Mouse (Mus musculus): ENCODE measurements around the gene Rara.

DNA sequence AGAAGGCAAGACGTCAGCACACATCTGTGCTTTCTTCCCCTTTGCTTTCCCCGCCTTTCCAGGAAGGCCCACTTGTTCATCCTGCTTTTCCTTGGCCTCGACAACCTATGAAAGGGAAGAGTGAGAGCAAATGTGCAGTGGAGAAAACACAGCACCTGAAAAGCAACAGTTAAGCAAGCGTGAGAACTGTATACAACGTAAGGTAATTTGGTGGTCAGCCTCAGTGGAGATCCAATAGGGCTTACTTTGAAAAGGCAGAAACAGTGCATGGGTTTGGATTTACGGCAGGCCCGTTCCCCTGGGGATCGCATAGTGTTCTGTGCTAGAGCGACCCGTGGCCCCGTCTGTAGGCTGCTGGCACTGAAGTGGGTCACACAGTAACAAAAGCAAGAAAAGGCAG is 71.6 kb downstream of the Rara start:
- TF ChIP-seq CTCF (IDR thresholded peaks at IDR 0.05; ENCODE audit: control insufficient read depth, insufficient read depth, insufficient replicate concordance, low read depth, low read length) (no peak), POLR2A (IDR thresholded peaks at IDR 0.05; ENCODE audit: control insufficient read depth, low read depth, low read length) (no peak)
